Mouse (Mus musculus) liver, embryonic 12.5 days (tissue): Measurements from ENCODE around the gene Rpl3. TPM values are rescaled to one million over a fixed set of nuclear protein-coding genes. Genes with fewer than 3 reads are reported as not detected.

Source experiments
- ATAC-seq: fragments of 200-750 bp; cut with Nextera tagmentation; 2 replicates; pipeline ENCODE4 v1.8.0; 2017; ENCODE audit warnings: moderate number of reproducible peaks, mild to moderate bottlenecking, moderate library complexity
- H3K27ac ChIP-seq: fragments of 300-500 bp; sonication (generic); 2 replicates; pipeline ENCODE4 v1.5.1; 2016; ENCODE audit warnings: mild to moderate bottlenecking
- H3K27me3 ChIP-seq: fragments of 300-500 bp; sonication (generic); replicated peaks from 2 replicates; pipeline ENCODE4 v1.6.1; 2016; ENCODE audit warnings: mild to moderate bottlenecking, moderate library complexity
- H3K36me3 ChIP-seq: fragments of 300-500 bp; sonication (generic); 2 replicates; pipeline ENCODE4 v1.6.1; 2016; ENCODE audit warnings: mild to moderate bottlenecking, moderate library complexity
- H3K4me1 ChIP-seq: fragments of 300-500 bp; sonication (generic); 2 replicates; pipeline ENCODE4 v1.6.1; 2016
- H3K4me2 ChIP-seq: fragments of 300-500 bp; sonication (generic); 2 replicates; pipeline ENCODE4 v1.6.1; 2016; ENCODE audit warnings: mild to moderate bottlenecking, moderate library complexity
- H3K4me3 ChIP-seq: fragments of 300-500 bp; sonication (generic); 2 replicates; pipeline ENCODE4 v1.5.1; 2016; ENCODE audit warnings: mild to moderate bottlenecking, moderate library complexity
- H3K9ac ChIP-seq: fragments of 300-500 bp; sonication (generic); 2 replicates; pipeline ENCODE4 v1.6.1; 2016; ENCODE audit warnings: mild to moderate bottlenecking, moderate library complexity
- H3K9me3 ChIP-seq: fragments of 300-500 bp; sonication (generic); replicated peaks from 2 replicates; pipeline ENCODE4 v1.6.1; 2016; ENCODE audit warnings: mild to moderate bottlenecking, moderate library complexity
- WGBS: fragments of 180-500 bp; shearing (Covaris S2); methylation state at CpG from one replicate; pipeline ENCODE4 v1.1.7; 2016; ENCODE audit not compliant: insufficient replicate concordance; 5-methylcytosine and 5-hydroxymethylcytosine counted together
- polyA plus RNA-seq: library from polyadenylated mRNA; unstranded; fragments of >200 nt; fragmentation: Nextera tagmentation; extraction: Ambion mirVana; gene quantifications from 2 replicates; pipeline ENCODE4 v1.2.1, GENCODE M21; 2016

The Rpl3 gene
- polyA plus RNA-seq, 1 experiment from 2014 or later: 924 TPM

DNA sequence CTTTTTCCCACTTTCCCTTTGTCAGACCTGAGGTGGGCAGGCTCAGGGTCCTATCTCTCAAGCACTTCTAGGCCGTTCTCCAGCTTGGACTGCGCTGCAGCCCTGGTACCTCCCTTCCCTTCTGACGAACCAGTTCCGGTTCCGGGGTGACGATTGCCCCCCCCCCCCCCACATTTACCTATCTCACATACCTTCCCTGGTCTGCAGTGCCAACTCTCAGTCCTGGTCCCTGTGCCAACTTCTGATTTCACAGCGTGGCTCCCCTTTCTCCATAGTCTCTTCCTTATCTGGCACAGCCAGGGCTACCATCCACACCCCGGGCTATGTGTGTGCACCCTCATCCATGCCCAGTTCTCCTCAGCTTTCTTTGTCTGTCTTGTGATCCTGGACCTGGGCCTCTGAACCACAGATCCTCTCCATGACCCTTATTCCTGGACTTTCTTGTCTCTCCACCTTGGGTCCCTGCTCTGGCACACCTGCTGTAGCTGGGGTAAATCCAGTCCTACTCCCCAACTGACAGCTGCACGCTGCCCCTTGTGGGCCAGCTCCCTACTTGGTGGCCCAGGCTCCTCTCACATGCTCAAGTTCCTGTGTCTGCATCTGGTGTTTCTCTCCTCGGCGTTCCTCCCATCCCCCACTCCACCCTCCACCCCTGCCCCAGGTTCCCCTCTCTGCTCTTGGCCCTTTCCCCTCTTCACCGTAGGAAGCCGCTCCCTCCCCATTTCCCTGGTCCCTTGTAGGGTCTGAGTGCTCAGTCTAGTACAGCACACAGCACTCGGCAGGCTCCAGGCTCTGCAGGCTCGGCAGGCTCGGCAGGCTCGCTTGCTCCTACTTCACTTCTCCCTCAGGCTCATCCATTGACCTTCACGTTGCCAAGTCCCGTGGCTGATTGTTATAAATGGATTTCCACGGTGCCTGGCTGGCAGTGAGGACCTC is 5.5 kb upstream of the Rpl3 start:
- peaks cover 67% of the 10 kb centered on the region for H3K4me1 ChIP-seq
- peak overlapping the region; percentile 67 for H3K4me2 ChIP-seq
- WGBS: 8% methylated on average over 17 of the region's 20 CpGs
- H3K4me3 ChIP-seq: peak overlapping the region; percentile 41
- no peaks in the 10 kb centered on the region for H3K36me3 ChIP-seq
- H3K9ac ChIP-seq: peak overlapping the region; percentile 59
- peaks cover 29% of the 10 kb centered on the region for H3K27me3 ChIP-seq
- peak; percentile 81 for ATAC-seq
- H3K9me3 ChIP-seq: no peaks in the 10 kb centered on the region
- peak overlapping the region; percentile 96 for H3K27ac ChIP-seq

DNA sequence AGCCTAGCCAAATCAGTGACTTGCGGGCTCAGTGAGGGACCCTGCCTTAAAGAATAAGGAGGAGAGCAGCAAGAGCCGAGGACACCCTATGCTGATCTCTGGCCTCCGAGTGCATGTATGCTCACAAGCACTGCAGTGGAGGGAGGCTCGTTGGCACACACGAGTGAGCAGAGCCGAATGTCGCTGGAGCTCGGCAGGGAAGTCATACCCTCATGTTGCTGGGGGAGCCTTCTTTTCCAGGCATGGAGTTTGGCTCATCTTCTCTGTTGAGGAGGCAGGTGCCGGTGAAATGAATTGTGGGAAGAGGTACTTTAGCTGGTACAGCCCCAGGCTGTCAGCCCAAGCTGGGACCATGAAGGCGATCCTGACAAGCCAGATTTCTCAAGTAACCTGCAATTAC is 4.7 kb upstream of the Rpl3 start:
- WGBS: 85% methylated on average over 10 of the region's 10 CpGs
- peak overlapping the region; percentile 41; the same call in 1 of the 2 replicates for H3K4me3 ChIP-seq

DNA sequence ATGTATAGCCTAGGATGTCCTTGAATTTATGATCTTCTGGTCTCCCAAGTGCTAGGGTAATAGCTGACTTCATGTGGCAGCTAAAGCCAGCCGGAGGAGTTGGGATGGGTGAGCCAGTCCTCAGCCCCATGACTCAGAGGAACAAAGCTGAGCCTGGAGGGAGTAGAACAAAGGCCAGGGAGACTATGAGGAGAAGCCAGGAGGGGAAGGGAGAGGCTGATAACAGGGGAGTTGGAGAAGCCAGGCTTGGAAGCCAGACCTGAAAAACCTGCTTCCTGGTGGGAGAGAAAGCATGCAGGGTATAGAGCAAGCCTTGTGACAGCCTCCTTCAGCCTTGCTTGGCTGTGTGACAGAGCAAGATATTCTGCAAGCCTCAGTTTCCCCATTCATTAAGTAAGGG is 3.9 kb upstream of the Rpl3 start:
- 73% methylated on average over 1 of the region's 1 CpGs for WGBS
- Histone ChIP-seq H3K4me3 (no peak overlapping the region), H3K4me1 (peaks cover 77% of the 10 kb centered on the region), H3K27me3 (peaks cover 34% of the 10 kb centered on the region), H3K9me3 (no peaks in the 10 kb centered on the region), H3K9ac (no peak overlapping the region), H3K36me3 (no peaks in the 10 kb centered on the region), H3K27ac (peak overlapping the region; percentile 96), H3K4me2 (no peak overlapping the region)
- no peak for ATAC-seq

More for the DNA sequence above, 4.7 kb upstream of the Rpl3 start:
- peak overlapping the region; percentile 59 for H3K9ac ChIP-seq
- peak overlapping the region; percentile 96 for H3K27ac ChIP-seq
- peaks cover 31% of the 10 kb centered on the region for H3K27me3 ChIP-seq
- no peaks in the 10 kb centered on the region for H3K9me3 ChIP-seq
- peak overlapping the region; percentile 67 for H3K4me2 ChIP-seq
- H3K36me3 ChIP-seq: no peaks in the 10 kb centered on the region
- peaks cover 71% of the 10 kb centered on the region for H3K4me1 ChIP-seq
- ATAC-seq: no peak

DNA sequence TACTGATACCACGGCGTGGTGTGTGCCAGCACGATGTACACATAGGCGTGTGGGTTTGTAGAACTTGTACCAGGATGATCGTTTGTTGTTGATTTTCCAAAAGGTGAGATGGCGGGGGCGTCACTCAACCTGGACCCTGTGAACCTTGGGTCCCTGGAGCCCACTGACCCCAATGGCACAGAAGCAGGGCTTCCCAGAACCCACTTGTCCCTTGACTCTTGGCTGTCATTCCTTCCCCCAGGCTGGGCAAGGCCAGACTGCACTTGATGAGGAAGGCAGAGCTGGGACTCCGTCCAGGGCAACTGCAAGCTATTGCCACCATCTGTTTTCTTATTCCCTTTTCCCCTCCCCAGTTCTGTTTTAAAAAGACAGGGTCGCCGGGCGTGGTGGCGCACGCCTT is 2.5 kb upstream of the Rpl3 start:
- no peaks in the 10 kb centered on the region for H3K9me3 ChIP-seq
- no peak overlapping the region for H3K9ac ChIP-seq
- H3K27me3 ChIP-seq: peaks cover 34% of the 10 kb centered on the region
- 87% methylated on average over 13 of the region's 13 CpGs for WGBS
- H3K4me2 ChIP-seq: no peak overlapping the region
- H3K4me1 ChIP-seq: peaks cover 78% of the 10 kb centered on the region
- no peak for ATAC-seq
- H3K4me3 ChIP-seq: no peak overlapping the region
- no peaks in the 10 kb centered on the region for H3K36me3 ChIP-seq
- no peak overlapping the region for H3K27ac ChIP-seq

DNA sequence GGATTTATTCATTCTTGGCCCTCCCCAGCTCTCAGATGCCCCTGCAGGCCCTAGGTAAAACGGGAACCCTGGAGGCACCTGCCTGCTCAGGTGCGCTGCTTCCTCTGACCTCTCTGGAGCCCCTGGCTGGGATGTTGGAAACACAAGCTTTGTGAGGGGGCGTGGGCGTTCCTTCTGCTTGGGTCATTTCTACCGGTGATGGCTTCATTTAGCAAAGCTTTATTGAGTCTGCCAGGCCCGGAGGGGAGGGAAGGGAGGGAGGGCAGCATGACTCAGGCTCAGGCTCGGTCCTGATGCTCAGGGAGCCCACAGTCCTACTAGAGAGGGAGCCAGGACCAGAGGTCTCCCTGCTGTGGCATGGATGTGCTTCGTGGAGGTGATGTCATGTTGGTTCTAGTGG is 931 bp upstream of the Rpl3 start:
- peaks cover 74% of the 10 kb centered on the region for H3K4me1 ChIP-seq
- WGBS: 40% methylated on average over 8 of the region's 8 CpGs

DNA sequence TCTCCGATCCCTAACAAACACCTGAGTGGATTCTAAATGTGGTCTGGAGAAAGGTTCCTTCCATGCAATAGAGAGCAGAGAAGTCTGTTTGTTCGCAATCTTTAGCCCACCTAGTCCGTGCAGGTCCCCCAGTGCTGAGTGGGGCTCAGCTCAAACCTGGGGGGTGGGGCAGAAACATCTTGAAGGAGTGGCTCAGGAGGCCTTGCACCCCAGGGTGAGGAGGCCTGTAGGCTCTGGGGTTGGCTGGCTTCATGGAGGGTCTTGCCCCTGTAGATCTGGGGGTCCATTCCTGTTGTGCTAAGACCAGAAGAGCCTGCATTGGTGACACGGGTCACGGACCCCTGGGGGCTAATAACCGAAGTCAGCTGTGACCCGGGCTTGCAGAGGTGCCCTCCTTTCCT is 373 bp upstream of the Rpl3 start:
- 39% methylated on average over 7 of the region's 7 CpGs for WGBS
- Histone ChIP-seq H3K27me3 (peaks cover 29% of the 10 kb centered on the region), H3K9ac (peak overlapping the region; percentile 83; the same call in 1 of the 2 replicates)

More for the DNA sequence above, 931 bp upstream of the Rpl3 start:
- no peaks in the 10 kb centered on the region for H3K36me3 ChIP-seq
- H3K9ac ChIP-seq: no peak overlapping the region
- no peak overlapping the region for H3K4me3 ChIP-seq
- peaks cover 29% of the 10 kb centered on the region for H3K27me3 ChIP-seq
- no peaks in the 10 kb centered on the region for H3K9me3 ChIP-seq
- H3K27ac ChIP-seq: no peak overlapping the region
- peak overlapping the region; percentile 94 for H3K4me2 ChIP-seq
- no peak for ATAC-seq

DNA sequence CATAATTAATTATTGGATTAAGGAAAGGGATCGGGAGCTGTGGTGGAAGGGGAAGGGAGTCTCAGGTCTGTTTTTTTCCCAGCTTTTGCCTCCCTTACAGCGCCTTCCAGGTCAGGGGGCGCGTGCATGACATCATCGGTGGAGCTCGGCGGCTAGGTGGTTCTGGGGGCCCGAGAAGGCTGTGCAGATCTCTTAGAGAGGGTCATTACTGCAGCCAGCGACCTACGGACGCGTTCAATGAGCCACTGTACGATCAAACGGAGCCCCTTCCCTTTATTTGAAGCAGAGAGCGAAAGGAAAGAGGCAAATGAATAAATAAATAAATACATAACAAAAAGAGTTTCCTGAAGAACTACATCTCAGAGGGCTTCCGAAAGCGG is 937 bp downstream of the Rpl3 start:
- peaks cover 29% of the 10 kb centered on the region for H3K27me3 ChIP-seq
- H3K27ac ChIP-seq: peak overlapping the region; percentile 74
- peak overlapping the region; percentile 94 for H3K4me2 ChIP-seq
- WGBS: under 1% methylated on average over 17 of the region's 17 CpGs
- no peaks in the 10 kb centered on the region for H3K36me3 ChIP-seq
- 0 out of 2 replicates have a peak, but pooled peaks cover 5% of the 10 kb centered on the region for H3K9me3 ChIP-seq
- peak; percentile 32; the same call in 1 of the 2 replicates for ATAC-seq
- peak overlapping the region; percentile 67 for H3K4me3 ChIP-seq
- peaks cover 64% of the 10 kb centered on the region for H3K4me1 ChIP-seq
- peak overlapping the region; percentile 83 for H3K9ac ChIP-seq

More for the DNA sequence above, 373 bp upstream of the Rpl3 start:
- no peaks in the 10 kb centered on the region for H3K9me3 ChIP-seq
- no peak overlapping the region for H3K27ac ChIP-seq
- peaks cover 74% of the 10 kb centered on the region for H3K4me1 ChIP-seq
- ATAC-seq: no peak
- H3K36me3 ChIP-seq: no peaks in the 10 kb centered on the region
- peak overlapping the region; percentile 94 for H3K4me2 ChIP-seq
- H3K4me3 ChIP-seq: peak overlapping the region; percentile 67

DNA sequence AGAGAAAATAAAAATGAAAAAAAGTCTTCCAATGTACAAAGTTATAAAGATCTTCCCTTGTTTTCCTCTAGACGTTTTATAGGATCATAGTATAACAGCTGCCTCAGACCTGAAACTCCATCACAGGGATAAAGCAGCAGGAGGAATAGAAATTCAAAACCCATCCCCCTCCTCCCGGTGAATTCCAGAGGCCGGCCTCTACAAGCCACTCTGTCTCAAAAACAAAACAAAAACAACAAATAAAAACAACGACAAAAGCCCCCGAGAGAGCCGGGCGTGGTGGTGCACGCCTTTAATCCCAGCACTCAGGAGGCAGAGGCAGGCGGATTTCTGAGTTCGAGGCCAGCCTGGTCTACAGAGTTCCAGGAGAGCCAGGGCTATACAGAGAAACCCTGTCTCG is 1.5 kb downstream of the Rpl3 start:
- ATAC-seq: no peak
- Histone ChIP-seq H3K9ac (peak overlapping the region; percentile 83; the same call in 1 of the 2 replicates), H3K4me2 (peak overlapping the region; percentile 94), H3K27me3 (peaks cover 29% of the 10 kb centered on the region), H3K27ac (peak overlapping the region; percentile 80; the same call in 1 of the 2 replicates), H3K4me3 (peak overlapping the region; percentile 67; the same call in 1 of the 2 replicates), H3K36me3 (no peaks in the 10 kb centered on the region), H3K9me3 (0 out of 2 replicates have a peak, but pooled peaks cover 5% of the 10 kb centered on the region), H3K4me1 (peaks cover 60% of the 10 kb centered on the region)
- WGBS: 69% methylated on average over 11 of the region's 11 CpGs

DNA sequence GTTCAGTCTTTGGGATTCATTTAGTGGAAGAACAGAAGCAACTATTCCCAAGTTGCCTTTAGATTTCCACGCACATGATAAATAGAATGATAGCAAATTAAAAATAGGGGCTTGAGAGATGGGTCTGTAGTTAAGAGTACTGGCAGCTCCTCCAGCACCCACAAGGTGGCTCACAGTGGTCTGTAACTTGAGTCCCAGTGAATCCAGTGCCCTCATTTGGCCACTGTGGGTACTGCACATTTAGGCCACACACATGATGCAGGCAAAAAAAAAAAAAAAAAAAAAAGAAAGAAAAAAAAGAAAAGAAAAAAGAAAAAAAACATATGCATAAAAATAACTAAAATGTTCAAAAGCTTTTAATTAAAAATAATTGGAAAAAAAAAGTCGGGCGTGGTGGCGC is 3.0 kb downstream of the Rpl3 start:
- Histone ChIP-seq H3K9ac (no peak overlapping the region), H3K4me3 (no peak overlapping the region), H3K27me3 (peaks cover 24% of the 10 kb centered on the region), H3K36me3 (no peaks in the 10 kb centered on the region), H3K4me1 (peaks cover 60% of the 10 kb centered on the region), H3K4me2 (no peak overlapping the region), H3K9me3 (0 out of 2 replicates have a peak, but pooled peaks cover 5% of the 10 kb centered on the region), H3K27ac (peak overlapping the region; percentile 90)
- WGBS: 17% methylated on average over 4 of the region's 4 CpGs
- no peak for ATAC-seq

DNA sequence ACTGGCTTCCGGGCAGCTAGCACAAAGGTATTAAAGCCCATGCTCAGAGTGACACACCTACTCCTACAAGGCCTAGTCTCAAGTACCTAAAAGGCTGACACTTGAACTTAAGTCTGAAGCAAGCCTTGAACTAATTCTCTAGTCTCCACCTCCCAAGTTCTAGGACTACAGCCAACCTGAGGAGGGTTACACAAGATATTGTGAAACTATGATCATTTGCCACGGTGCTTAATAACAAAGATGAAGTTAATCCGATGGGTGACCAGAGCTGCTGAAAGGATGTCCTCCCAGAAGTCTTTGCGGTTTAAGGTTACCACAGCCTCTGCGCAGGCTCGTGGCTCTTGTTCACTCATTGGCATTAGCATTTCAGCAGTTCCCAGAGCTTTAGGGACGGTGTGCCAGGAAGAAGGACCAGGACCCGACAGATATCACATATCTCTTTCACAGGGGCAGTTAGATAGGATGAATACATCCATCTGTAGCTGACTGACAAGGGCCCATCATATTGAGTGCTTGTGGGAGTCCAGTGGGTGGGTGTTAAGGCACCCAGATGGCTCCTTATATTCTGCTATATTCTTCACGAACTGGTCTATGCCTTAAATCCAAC is 4.2 kb downstream of the Rpl3 start:
- 47% methylated on average over 9 of the region's 9 CpGs for WGBS
- peak overlapping the region; percentile 90 for H3K27ac ChIP-seq
- H3K4me1 ChIP-seq: peaks cover 52% of the 10 kb centered on the region
- peak overlapping the region; percentile 43 for H3K4me2 ChIP-seq
- H3K4me3 ChIP-seq: no peak overlapping the region
- H3K27me3 ChIP-seq: peaks cover 14% of the 10 kb centered on the region
- H3K36me3 ChIP-seq: peaks cover 2% of the 10 kb centered on the region
- peak; percentile 83 for ATAC-seq
- peak overlapping the region; percentile 50; the same call in 1 of the 2 replicates for H3K9ac ChIP-seq
- H3K9me3 ChIP-seq: 0 out of 2 replicates have a peak, but pooled peaks cover 5% of the 10 kb centered on the region

DNA sequence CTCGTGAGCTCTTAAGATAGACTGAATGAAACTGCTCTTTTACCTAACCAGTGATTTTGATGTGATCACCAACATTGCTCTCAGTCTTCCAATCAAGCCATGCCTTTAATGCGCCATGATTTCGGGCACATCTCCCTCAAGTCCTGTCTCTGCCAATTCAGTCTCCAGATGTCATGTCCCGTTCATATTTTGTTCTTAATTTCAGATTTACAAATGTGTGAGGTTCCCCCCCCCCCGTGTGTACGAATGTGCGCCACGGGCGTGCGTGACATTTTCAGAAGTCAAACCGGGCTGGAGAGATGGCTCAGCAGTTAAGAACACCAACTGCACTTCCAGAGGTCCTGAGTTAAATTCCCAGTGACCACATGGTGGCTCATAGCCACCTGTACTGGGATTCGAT is 7.9 kb downstream of the Rpl3 start:
- Histone ChIP-seq H3K4me2 (peak overlapping the region; percentile 79), H3K4me1 (peaks cover 52% of the 10 kb centered on the region), H3K9ac (peak overlapping the region; percentile 67), H3K9me3 (0 out of 2 replicates have a peak, but pooled peaks cover 5% of the 10 kb centered on the region), H3K27me3 (no peaks in the 10 kb centered on the region), H3K27ac (peak overlapping the region; percentile 93), H3K4me3 (peak overlapping the region; percentile 71), H3K36me3 (peaks cover 40% of the 10 kb centered on the region)
- WGBS: 2% methylated on average over 12 of the region's 12 CpGs
- ATAC-seq: no peak
